Mouse (Mus musculus) E14TG2a.4 (cell line): ENCODE measurements at regions not wholly inside any gene's neighbourhood (a gene's known extent, or its start where the extent isn't known, plus 50 kb on each side); places are given as distances from the start of the nearest gene placed in this dataset.

Experiments used
- CTCF ChIP-seq: conservative IDR thresholded peaks from 2 replicates; pipeline ENCODE4 v1.5.1; 2014; ENCODE audit warnings: low read length
- NANOG ChIP-seq: IDR thresholded peaks from 2 replicates; pipeline ENCODE4 v1.6.1; 2014; ENCODE audit warnings: borderline replicate concordance, low read length, mixed read lengths
- POU5F1 ChIP-seq: IDR thresholded peaks from 2 replicates; pipeline ENCODE4 v1.6.1; 2014; ENCODE audit warnings: low read length, borderline replicate concordance

DNA sequence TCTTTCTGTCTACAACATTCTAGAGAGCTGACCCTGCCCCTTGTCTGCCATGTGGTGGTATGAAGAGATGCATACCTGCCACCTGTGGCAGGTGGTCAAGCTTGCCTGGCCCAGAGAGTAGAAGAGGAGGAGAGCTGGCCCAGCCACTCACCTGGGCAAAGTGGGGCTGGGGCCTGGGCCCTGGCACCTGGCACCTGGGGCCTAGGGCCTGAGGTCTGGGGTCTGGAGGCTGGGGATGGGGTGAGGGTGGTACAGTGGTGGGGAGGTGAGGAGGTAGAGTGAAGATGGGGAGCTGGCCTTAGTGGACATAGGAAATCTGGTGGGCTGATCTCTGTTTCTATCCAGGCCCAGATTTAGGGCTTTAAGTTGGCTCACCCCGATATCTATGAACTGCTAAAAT is 733.1 kb downstream of the Rab28 start:
- TF ChIP-seq CTCF: no peak
- TF ChIP-seq NANOG: no peak
- TF ChIP-seq POU5F1: no peak
